19 mouse cellular contexts compared by ENCODE assay signal in genomic region chr3:154111221-154111620, GRCm38 (mm10).
A peak's percentile ranks its signal among the peaks of the same experiment; 100 is the strongest.
DNase-seq lines count a peak whose midpoint lies in the region; ATAC-seq and TF ChIP-seq lines count a peak whose summit lies in the region.
"Had no signal": no experiment of that assay in that cellular context is flagged by ENCODE, and none has a peak within 500 bp of the region (broad histone marks: within the 10 kb centered on the region; RNA-seq: fewer than 3 reads in every experiment).

No protein-coding gene starts in this region.

- ATAC-seq in kidney, postnatal 0 days (replicated peaks; ENCODE audit: low FRiP score, low read depth) = no peak
- ATAC-seq in kidney, embryonic 16.5 days (ENCODE audit: low FRiP score, low TSS enrichment) = no peak
- no peak for ATAC-seq in heart, embryonic 16.5 days (replicated peaks; ENCODE audit: extremely low read depth, insufficient read depth, low FRiP score)
- ATAC-seq: intestine, embryonic 15.5 days; midbrain, embryonic 15.5 days had no signal

- H3K4me3 ChIP-seq in kidney, postnatal 0 days (replicated peaks; ENCODE audit: low read depth, low read length) = no peak overlapping the region
- no peak overlapping the region for H3K4me3 ChIP-seq in kidney, embryonic 16.5 days (ENCODE audit: low read length)
- no peak overlapping the region for H3K4me3 ChIP-seq in heart, embryonic 16.5 days (ENCODE audit: low read length)
- no peak overlapping the region for H3K4me3 ChIP-seq in embryonic facial prominence, embryonic 10.5 days
- H3K4me3 ChIP-seq: hindbrain, embryonic 15.5 days; intestine, embryonic 15.5 days; kidney, embryonic 15.5 days; limb, embryonic 12.5 days; liver, embryonic 13.5 days; megakaryocyte, embryonic 14.5 days; midbrain, embryonic 15.5 days; myocyte had no signal

- no peak overlapping the region for H3K27ac ChIP-seq in kidney, postnatal 0 days
- no peak overlapping the region for H3K27ac ChIP-seq in kidney, embryonic 16.5 days (ENCODE audit: low read length)
- H3K27ac ChIP-seq in heart, embryonic 16.5 days (ENCODE audit: low read length) = no peak overlapping the region
- no peak overlapping the region for H3K27ac ChIP-seq in embryonic facial prominence, embryonic 10.5 days (replicated peaks)
- H3K27ac ChIP-seq: hindbrain, embryonic 15.5 days; intestine, embryonic 15.5 days; kidney, embryonic 15.5 days; limb, embryonic 12.5 days; liver, embryonic 13.5 days; midbrain, embryonic 15.5 days had no signal

- peak; percentile 34 for DNase-seq in kidney, postnatal 0 days (ENCODE audit: low spot score)
- peak; percentile 6 for DNase-seq in lung, postnatal 10 days
- no peak for DNase-seq in lung, adult 18-20 months
- DNase-seq in embryonic facial prominence, embryonic 10.5 days (ENCODE audit: low spot score) = no peak
- no peak for DNase-seq in cerebellum, adult 9-11 months
- DNase-seq: adrenal gland, postnatal 25 days; cerebellum, adult 11 months; cerebellum, postnatal 36 days; liver, embryonic 13.5 days; thymus, postnatal 14 days had no signal

- no peak overlapping the region for H3K9ac ChIP-seq in kidney, postnatal 0 days (ENCODE audit: low read depth, low read length)
- no peak overlapping the region for H3K9ac ChIP-seq in kidney, embryonic 16.5 days (replicated peaks; ENCODE audit: low read length)
- no peak overlapping the region for H3K9ac ChIP-seq in heart, embryonic 16.5 days (ENCODE audit: low read length)
- H3K9ac ChIP-seq: hindbrain, embryonic 15.5 days; intestine, embryonic 15.5 days; kidney, embryonic 15.5 days; limb, embryonic 12.5 days; liver, embryonic 13.5 days; midbrain, embryonic 15.5 days had no signal

- H3K9me3 ChIP-seq in kidney, postnatal 0 days (replicated peaks; ENCODE audit: low read length) = no peaks in the 10 kb centered on the region
- H3K9me3 ChIP-seq in kidney, embryonic 16.5 days (ENCODE audit: low read length) = 0 out of 2 replicates have a peak, but pooled peaks cover 3% of the 10 kb centered on the region
- H3K9me3 ChIP-seq in heart, embryonic 16.5 days (replicated peaks; ENCODE audit: control insufficient read depth, low read length) = peaks cover 3% of the 10 kb centered on the region; the same call in 1 of the 2 replicates
- no peaks in the 10 kb centered on the region for H3K9me3 ChIP-seq in embryonic facial prominence, embryonic 10.5 days
- H3K9me3 ChIP-seq: hindbrain, embryonic 15.5 days; intestine, embryonic 15.5 days; kidney, embryonic 15.5 days; limb, embryonic 12.5 days; liver, embryonic 13.5 days; midbrain, embryonic 15.5 days had no signal

- H3K27me3 ChIP-seq in kidney, postnatal 0 days (ENCODE audit: insufficient read depth, low read length) = no peaks in the 10 kb centered on the region
- no peaks in the 10 kb centered on the region for H3K27me3 ChIP-seq in kidney, embryonic 16.5 days (ENCODE audit: insufficient read depth, low read length)
- no peaks in the 10 kb centered on the region for H3K27me3 ChIP-seq in heart, embryonic 16.5 days (ENCODE audit: control insufficient read depth, insufficient read depth, low read length)
- H3K27me3 ChIP-seq in embryonic facial prominence, embryonic 10.5 days (replicated peaks; ENCODE audit: low read depth, poor library complexity, severe bottlenecking) = no peaks in the 10 kb centered on the region
- H3K27me3 ChIP-seq: hindbrain, embryonic 15.5 days; intestine, embryonic 15.5 days; kidney, embryonic 15.5 days; limb, embryonic 12.5 days; liver, embryonic 13.5 days; midbrain, embryonic 15.5 days had no signal

- no peak overlapping the region for H3K4me2 ChIP-seq in kidney, postnatal 0 days (ENCODE audit: low read length)
- no peak overlapping the region for H3K4me2 ChIP-seq in kidney, embryonic 16.5 days (replicated peaks; ENCODE audit: low read depth, low read length)
- peak overlapping the region; percentile 18 for H3K4me2 ChIP-seq in heart, embryonic 16.5 days (ENCODE audit: low read depth, low read length)
- H3K4me2 ChIP-seq: hindbrain, embryonic 15.5 days; intestine, embryonic 15.5 days; kidney, embryonic 15.5 days; limb, embryonic 12.5 days; liver, embryonic 13.5 days; midbrain, embryonic 15.5 days had no signal

- H3K4me1 ChIP-seq in kidney, postnatal 0 days (replicated peaks; ENCODE audit: insufficient read depth, low read length) = no peaks in the 10 kb centered on the region
- H3K4me1 ChIP-seq in kidney, embryonic 16.5 days (ENCODE audit: insufficient read depth, low read length) = peaks cover 4% of the 10 kb centered on the region; the same call in 1 of the 2 replicates
- H3K4me1 ChIP-seq in heart, embryonic 16.5 days (ENCODE audit: control insufficient read depth, insufficient read depth, low read length) = peaks cover 7% of the 10 kb centered on the region
- H3K4me1 ChIP-seq in embryonic facial prominence, embryonic 10.5 days = no peaks in the 10 kb centered on the region
- H3K4me1 ChIP-seq: intestine, embryonic 15.5 days; kidney, embryonic 15.5 days; liver, embryonic 13.5 days; megakaryocyte, embryonic 14.5 days; midbrain, embryonic 15.5 days had no signal

- no peaks in the 10 kb centered on the region for H3K36me3 ChIP-seq in kidney, postnatal 0 days (ENCODE audit: insufficient read depth, low read length)
- H3K36me3 ChIP-seq in kidney, embryonic 16.5 days (ENCODE audit: insufficient read depth, low read length) = no peaks in the 10 kb centered on the region
- no peaks in the 10 kb centered on the region for H3K36me3 ChIP-seq in heart, embryonic 16.5 days (ENCODE audit: control insufficient read depth, insufficient read depth)
- no peaks in the 10 kb centered on the region for H3K36me3 ChIP-seq in embryonic facial prominence, embryonic 10.5 days (replicated peaks)
- H3K36me3 ChIP-seq: hindbrain, embryonic 15.5 days; intestine, embryonic 15.5 days; kidney, embryonic 15.5 days; limb, embryonic 12.5 days; liver, embryonic 13.5 days; midbrain, embryonic 15.5 days had no signal

- TF ChIP-seq CTCF in kidney, postnatal 0 days (IDR thresholded peaks at IDR 0.05; ENCODE audit: low read depth) = no peak

- 47% methylated on average over 5 of the region's 5 CpGs for WGBS in kidney, postnatal 0 days
- 53% methylated on average over 5 of the region's 5 CpGs for WGBS in kidney, embryonic 16.5 days
- 24% methylated on average over 5 of the region's 5 CpGs for WGBS in heart, embryonic 16.5 days
- WGBS in embryonic facial prominence, embryonic 10.5 days = 75% methylated on average over 5 of the region's 5 CpGs

Comparison
In these comparisons a context has a peak if more than half of its experiments do, and no peak if none do; other contexts are left out.
1. DNase-seq: peak in kidney, postnatal 0 days (single experiment) and lung, postnatal 10 days (single experiment); none in lung, adult 18-20 months (0 of 2), embryonic facial prominence, embryonic 10.5 days (single experiment) and cerebellum, adult 9-11 months (single experiment).